Mouse (Mus musculus): ENCODE measurements around the gene Ly6g6c.

GRCm38 (mm10) chr17:35057090-35057489, 8.1 kb upstream of the Ly6g6c start:
- TF ChIP-seq CTCF (IDR thresholded peaks at IDR 0.05; ENCODE audit: borderline replicate concordance, insufficient read depth, low read depth, low read length) (no peak), POLR2A (IDR thresholded peaks at IDR 0.05; ENCODE audit: borderline replicate concordance, insufficient read depth, low read length) (no peak)
